Mouse (Mus musculus): Measurements from ENCODE around the gene Tmem26.

DNA sequence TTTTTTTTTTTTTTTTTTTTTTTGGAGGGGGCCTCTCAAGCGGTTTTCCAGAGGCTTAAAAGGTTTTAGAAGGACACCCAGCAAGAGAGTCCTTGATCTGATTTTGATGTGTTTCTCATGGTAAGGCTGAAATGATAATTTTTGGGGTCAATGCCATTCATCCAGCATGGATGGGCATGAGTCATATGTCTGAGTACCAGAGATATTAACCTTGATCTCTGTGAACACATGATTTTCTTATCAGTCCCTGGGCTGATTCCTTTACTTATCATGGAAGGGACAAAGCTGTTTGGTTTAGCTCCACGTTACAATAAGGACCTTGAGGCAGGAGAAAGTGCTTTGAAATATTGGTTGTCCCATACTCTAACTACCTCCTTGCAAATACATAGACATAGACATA, 10.5 kb upstream of the Tmem26 start:
- TF ChIP-seq POLR2A (IDR thresholded peaks at IDR 0.05; ENCODE audit: borderline replicate concordance, extremely low read depth, insufficient read depth, insufficient read length, poor library complexity, severe bottlenecking) (no peak), CTCF (IDR thresholded peaks at IDR 0.05; ENCODE audit: borderline replicate concordance, extremely low read depth, insufficient read depth, insufficient read length) (no peak)

Data from brain, embryonic 14.5 days (tissue).